Mouse (Mus musculus) limb, embryonic 10.5 days (tissue): ENCODE measurements around the gene Aqp5. TPM values are rescaled to one million over a fixed set of nuclear protein-coding genes. Genes with fewer than 3 reads are reported as not detected.
A peak's percentile ranks its signal among the peaks of the same experiment; 100 is the strongest.

ENCODE experiments used
- DNase-seq: peaks from one replicate; pipeline ENCODE4 v3.0.0-alpha.2; 2017; ENCODE audit warnings: low spot score
- H3K27ac ChIP-seq: fragments of 300-500 bp; sonication (generic); 2 replicates; pipeline ENCODE4 v1.5.1; 2016; ENCODE audit warnings: mild to moderate bottlenecking
- H3K27me3 ChIP-seq: fragments of 300-500 bp; sonication (generic); 2 replicates; pipeline ENCODE4 v1.6.1; 2016; ENCODE audit warnings: low read depth, mild to moderate bottlenecking; ENCODE audit not compliant: poor library complexity, severe bottlenecking
- H3K36me3 ChIP-seq: fragments of 300-500 bp; sonication (generic); 2 replicates; pipeline ENCODE4 v1.6.1; 2016; ENCODE audit warnings: mild to moderate bottlenecking, moderate library complexity
- H3K4me1 ChIP-seq: fragments of 300-500 bp; sonication (generic); 2 replicates; pipeline ENCODE4 v1.6.1; 2016
- H3K4me3 ChIP-seq: fragments of 300-500 bp; sonication (generic); 2 replicates; pipeline ENCODE4 v1.5.1; 2016; ENCODE audit warnings: mild to moderate bottlenecking, moderate library complexity
- H3K9me3 ChIP-seq: fragments of 300-500 bp; sonication (generic); replicated peaks from 2 replicates; pipeline ENCODE4 v1.6.1; 2016; ENCODE audit warnings: mild to moderate bottlenecking
- WGBS: fragments of 180-500 bp; shearing (Covaris S2); methylation state at CpG from one replicate; pipeline ENCODE4 v1.1.7; 2016; 5-methylcytosine and 5-hydroxymethylcytosine counted together
- polyA plus RNA-seq: library from polyadenylated mRNA; unstranded; fragments of >200 nt; fragmentation: Nextera tagmentation; extraction: Ambion mirVana; gene quantifications from 2 replicates; pipeline ENCODE4 v1.2.1, GENCODE M21; 2016

The Aqp5 gene
- polyA plus RNA-seq, 1 experiment from 2014 or later = not detected

DNA sequence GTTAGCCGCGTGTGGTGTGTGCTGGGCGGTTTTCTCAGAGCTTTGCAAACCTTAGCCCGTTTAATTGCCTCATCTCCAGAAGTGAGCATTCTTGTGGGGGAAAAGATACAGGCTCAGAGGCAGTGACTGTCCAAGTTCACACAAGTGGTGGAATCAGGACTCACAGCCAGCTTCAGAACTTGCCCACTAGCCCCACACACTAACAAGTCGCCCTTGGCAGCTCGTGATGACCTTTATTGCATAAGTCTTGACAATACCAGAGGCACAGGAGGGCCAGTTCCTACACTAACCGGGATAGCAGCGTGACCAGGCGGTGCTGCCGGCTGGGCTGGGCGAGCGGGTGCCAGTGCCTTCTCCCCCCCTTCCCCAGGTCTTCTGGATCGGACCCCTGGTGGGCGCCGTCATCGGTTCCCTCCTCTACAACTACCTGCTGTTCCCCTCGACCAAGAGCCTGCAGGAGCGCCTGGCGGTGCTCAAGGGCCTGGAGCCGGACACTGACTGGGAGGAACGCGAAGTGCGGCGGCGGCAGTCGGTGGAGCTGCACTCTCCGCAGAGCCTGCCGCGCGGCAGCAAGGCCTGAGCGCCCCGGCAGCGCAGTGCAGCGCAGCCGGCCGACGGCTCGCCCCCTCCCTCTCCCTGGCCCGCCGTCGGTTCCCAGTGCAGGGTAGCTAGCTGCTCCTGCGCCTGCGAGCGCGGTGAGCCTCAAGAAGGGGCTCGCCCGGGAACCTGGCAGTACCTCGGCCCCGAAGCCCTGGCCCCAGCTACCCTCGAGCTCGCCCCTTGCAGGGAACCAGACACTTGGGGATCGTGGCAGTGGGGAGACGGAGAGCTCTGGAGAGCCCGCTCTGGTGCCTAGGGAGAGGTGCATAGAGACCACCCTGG is 6.9 kb upstream of the Aqp5 start:
- no peaks in the 10 kb centered on the region for H3K36me3 ChIP-seq
- WGBS = 2% methylated on average over 54 of the region's 54 CpGs
- H3K27me3 ChIP-seq = peaks cover 100% of the 10 kb centered on the region
- peak; percentile 71 for DNase-seq
- no peaks in the 10 kb centered on the region for H3K9me3 ChIP-seq
- peak overlapping the region; percentile 44 for H3K4me3 ChIP-seq
- no peak overlapping the region for H3K27ac ChIP-seq
- peaks cover 19% of the 10 kb centered on the region for H3K4me1 ChIP-seq

- H3K4me3 ChIP-seq = peak overlapping the region; percentile 44
- H3K9me3 ChIP-seq = no peaks in the 10 kb centered on the region
- DNase-seq = peak; percentile 60
- no peak overlapping the region for H3K27ac ChIP-seq
- peaks cover 26% of the 10 kb centered on the region for H3K4me1 ChIP-seq
- WGBS = 2% methylated on average over 24 of the region's 24 CpGs
- peaks cover 100% of the 10 kb centered on the region for H3K27me3 ChIP-seq
- no peaks in the 10 kb centered on the region for H3K36me3 ChIP-seq
Measured at GRCm38 (mm10) chr15:99584407-99585202, 6.0 kb upstream of the Aqp5 start.

DNA sequence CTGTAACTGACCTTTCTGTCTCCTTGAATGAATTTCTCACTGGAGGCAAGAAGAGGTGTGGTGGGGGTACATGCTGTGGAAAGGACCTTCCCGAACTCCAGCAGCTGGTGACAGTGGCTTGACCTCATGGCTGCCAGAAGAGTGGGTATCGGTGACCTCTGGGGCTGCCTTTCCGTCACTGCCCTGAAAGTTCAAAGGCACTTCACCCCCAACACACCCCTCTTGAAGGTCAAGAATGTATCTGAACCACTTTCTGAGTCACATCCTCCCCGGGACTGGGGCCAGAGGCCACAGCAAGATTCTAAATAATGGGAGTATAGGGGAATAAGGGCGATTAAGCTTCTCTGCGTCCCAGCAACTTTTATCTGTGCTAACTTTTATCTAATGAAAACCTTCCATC is 4.8 kb upstream of the Aqp5 start:
- no peaks in the 10 kb centered on the region for H3K9me3 ChIP-seq

GRCm38 (mm10) chr15:99586525-99586924 is 4.1 kb upstream of the Aqp5 start:
- Histone ChIP-seq H3K4me3 (no peak overlapping the region), H3K4me1 (peaks cover 37% of the 10 kb centered on the region), H3K27ac (no peak overlapping the region), H3K9me3 (no peaks in the 10 kb centered on the region), H3K36me3 (no peaks in the 10 kb centered on the region), H3K27me3 (peaks cover 100% of the 10 kb centered on the region)
- DNase-seq = no peak
- WGBS = 84% methylated on average over 3 of the region's 3 CpGs

More for the DNA sequence above, 4.8 kb upstream of the Aqp5 start:
- H3K4me3 ChIP-seq = no peak overlapping the region
- DNase-seq = no peak
- peaks cover 33% of the 10 kb centered on the region for H3K4me1 ChIP-seq
- no peaks in the 10 kb centered on the region for H3K36me3 ChIP-seq
- WGBS = 58% methylated on average over 6 of the region's 6 CpGs
- no peak overlapping the region for H3K27ac ChIP-seq
- peaks cover 100% of the 10 kb centered on the region for H3K27me3 ChIP-seq

- Histone ChIP-seq H3K27ac (no peak overlapping the region), H3K4me1 (peaks cover 28% of the 10 kb centered on the region), H3K9me3 (no peaks in the 10 kb centered on the region), H3K36me3 (no peaks in the 10 kb centered on the region), H3K4me3 (no peak overlapping the region), H3K27me3 (peaks cover 100% of the 10 kb centered on the region)
- 8% methylated on average over 9 of the region's 9 CpGs for WGBS
- DNase-seq = no peak
Measured at GRCm38 (mm10) chr15:99589237-99589636, 1.3 kb upstream of the Aqp5 start.

DNA sequence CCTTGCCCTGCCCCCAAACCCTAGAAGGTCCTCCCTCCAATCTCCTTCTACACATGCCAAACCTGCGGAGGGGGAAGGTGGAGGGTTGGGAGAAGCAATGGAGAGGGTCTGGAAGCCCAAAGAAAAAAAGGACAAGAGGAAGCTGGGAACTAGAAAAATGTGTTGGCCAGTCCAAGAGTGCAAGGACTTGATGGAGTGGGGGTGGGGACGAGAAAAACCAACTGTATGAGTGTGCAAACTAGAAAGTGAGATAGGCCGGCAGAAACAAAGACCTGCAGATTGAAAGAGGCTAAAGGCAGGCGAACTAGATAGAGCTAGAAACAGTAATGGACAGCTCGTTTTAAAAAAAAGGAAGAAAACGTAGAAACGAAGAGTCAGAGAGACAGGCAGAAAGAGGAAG is 878 bp upstream of the Aqp5 start:
- no peaks in the 10 kb centered on the region for H3K36me3 ChIP-seq
- H3K4me1 ChIP-seq = peaks cover 23% of the 10 kb centered on the region
- 28% methylated on average over 7 of the region's 7 CpGs for WGBS
- no peak overlapping the region for H3K4me3 ChIP-seq
- no peaks in the 10 kb centered on the region for H3K9me3 ChIP-seq
- H3K27ac ChIP-seq = no peak overlapping the region
- no peak for DNase-seq
- peaks cover 100% of the 10 kb centered on the region for H3K27me3 ChIP-seq

DNA sequence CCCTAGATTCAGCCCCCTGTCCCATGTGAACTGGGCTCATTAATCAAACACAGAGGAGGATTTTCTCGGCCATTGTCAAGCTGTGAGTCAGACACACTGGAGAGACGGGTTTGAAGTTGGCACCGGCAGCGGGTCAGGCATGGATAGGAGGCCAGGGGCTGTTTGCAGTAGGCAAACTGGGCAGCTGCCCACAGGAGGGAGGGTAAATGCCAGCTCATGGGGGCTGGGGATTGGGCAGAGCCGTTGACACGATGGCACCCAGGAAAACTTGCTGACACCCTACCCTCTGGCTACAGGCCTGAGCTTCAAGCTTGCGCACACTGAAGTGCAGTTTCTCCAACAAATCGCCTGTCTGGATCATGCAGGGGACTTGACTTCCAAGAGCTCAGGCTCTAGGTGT is 1.6 kb downstream of the Aqp5 start:
- DNase-seq = no peak
- WGBS = 82% methylated on average over 8 of the region's 8 CpGs
- Histone ChIP-seq H3K36me3 (no peaks in the 10 kb centered on the region), H3K9me3 (no peaks in the 10 kb centered on the region), H3K4me1 (peaks cover 32% of the 10 kb centered on the region), H3K27ac (no peak overlapping the region), H3K27me3 (peaks cover 94% of the 10 kb centered on the region), H3K4me3 (no peak overlapping the region)

- WGBS = 91% methylated on average over 5 of the region's 5 CpGs
- no peak overlapping the region for H3K27ac ChIP-seq
- peaks cover 39% of the 10 kb centered on the region for H3K4me1 ChIP-seq
- H3K36me3 ChIP-seq = no peaks in the 10 kb centered on the region
- no peak for DNase-seq
- H3K9me3 ChIP-seq = no peaks in the 10 kb centered on the region
- H3K4me3 ChIP-seq = no peak overlapping the region
- H3K27me3 ChIP-seq = peaks cover 94% of the 10 kb centered on the region
Measured at GRCm38 (mm10) chr15:99592877-99593276, 2.3 kb downstream of the Aqp5 start.

DNA sequence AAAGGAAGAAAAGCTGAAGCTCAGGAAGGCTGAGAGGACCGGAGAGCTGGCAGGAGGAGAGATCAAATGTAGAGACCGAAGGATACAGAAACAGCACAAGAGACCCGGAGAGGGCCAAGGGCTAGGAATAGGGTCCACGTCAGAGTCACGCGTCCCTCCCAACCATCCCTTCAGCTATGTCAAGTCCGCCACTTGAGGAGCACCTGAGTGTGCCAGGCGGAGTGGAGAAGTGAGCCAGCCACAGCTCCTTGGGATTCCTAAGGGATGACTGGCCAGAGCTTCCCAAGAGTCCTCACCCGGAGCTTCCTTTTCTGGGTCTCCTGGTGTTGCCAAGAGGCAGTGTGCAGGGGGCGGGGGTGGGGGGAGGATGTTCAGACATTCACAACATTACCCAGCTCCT is 4.4 kb downstream of the Aqp5 start:
- no peaks in the 10 kb centered on the region for H3K36me3 ChIP-seq
- peaks cover 90% of the 10 kb centered on the region for H3K27me3 ChIP-seq
- H3K9me3 ChIP-seq = no peaks in the 10 kb centered on the region
- WGBS = 86% methylated on average over 10 of the region's 10 CpGs
- no peak overlapping the region for H3K27ac ChIP-seq
- DNase-seq = no peak
- peaks cover 35% of the 10 kb centered on the region for H3K4me1 ChIP-seq
- no peak overlapping the region for H3K4me3 ChIP-seq

GRCm38 (mm10) chr15:99596056-99596687 is 5.6 kb downstream of the Aqp5 start:
- Histone ChIP-seq H3K36me3 (no peaks in the 10 kb centered on the region), H3K4me1 (peaks cover 28% of the 10 kb centered on the region), H3K27me3 (peaks cover 90% of the 10 kb centered on the region), H3K4me3 (no peak overlapping the region), H3K9me3 (no peaks in the 10 kb centered on the region), H3K27ac (no peak overlapping the region)
- WGBS = 1% methylated on average over 7 of the region's 7 CpGs
- peak; percentile 96 for DNase-seq

DNA sequence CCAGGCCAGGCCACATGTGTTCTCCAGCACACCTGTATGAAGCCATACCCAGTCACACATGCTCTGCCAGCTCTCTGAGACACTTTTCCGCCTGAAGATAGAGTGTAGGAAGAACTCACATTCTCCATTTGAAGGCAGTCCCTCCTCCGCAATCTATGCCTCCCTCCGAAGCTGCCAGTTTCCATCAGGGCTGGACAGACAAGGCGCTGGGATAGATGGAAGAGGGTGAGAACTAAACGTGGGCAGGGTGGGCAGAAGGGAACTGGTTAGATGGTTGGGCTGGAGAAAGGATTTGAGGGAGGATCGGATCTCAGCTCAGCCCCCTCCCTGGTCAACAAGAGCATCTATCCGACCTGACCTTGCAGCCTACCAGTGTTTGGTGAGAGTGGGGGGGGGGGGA is 6.3 kb downstream of the Aqp5 start:
- no peak overlapping the region for H3K4me3 ChIP-seq
- DNase-seq = no peak
- no peaks in the 10 kb centered on the region for H3K36me3 ChIP-seq
- 56% methylated on average over 7 of the region's 7 CpGs for WGBS
- H3K27me3 ChIP-seq = peaks cover 90% of the 10 kb centered on the region
- peaks cover 34% of the 10 kb centered on the region for H3K4me1 ChIP-seq
- H3K27ac ChIP-seq = no peak overlapping the region
- H3K9me3 ChIP-seq = no peaks in the 10 kb centered on the region

DNA sequence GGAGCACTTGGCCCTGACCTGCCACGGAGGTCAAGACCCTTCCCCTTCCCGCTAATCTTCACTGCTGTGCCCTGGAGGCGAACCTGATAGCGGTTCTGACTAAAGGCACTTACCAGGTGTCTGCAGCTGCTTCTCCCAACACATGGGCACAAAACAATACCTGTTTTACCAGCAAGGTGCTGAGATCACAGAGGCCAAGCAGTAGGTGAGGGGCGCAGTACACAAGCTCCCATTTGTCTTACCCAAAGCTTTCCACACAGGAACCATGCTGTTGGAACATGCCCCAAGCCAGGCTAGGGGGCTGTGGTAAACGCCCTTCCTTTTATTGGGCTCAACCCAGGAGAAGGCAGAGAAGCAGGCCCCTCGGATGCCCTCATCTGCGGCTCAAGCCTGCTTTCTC is 7.0 kb downstream of the Aqp5 start:
- H3K27me3 ChIP-seq = peaks cover 88% of the 10 kb centered on the region
- H3K27ac ChIP-seq = no peak overlapping the region
- H3K4me1 ChIP-seq = peaks cover 40% of the 10 kb centered on the region
- H3K4me3 ChIP-seq = no peak overlapping the region
- WGBS = 46% methylated on average over 8 of the region's 8 CpGs
- no peak for DNase-seq
- no peaks in the 10 kb centered on the region for H3K36me3 ChIP-seq
- H3K9me3 ChIP-seq = no peaks in the 10 kb centered on the region
